Mouse (Mus musculus) limb, embryonic 10.5 days (tissue): ENCODE results near the gene Mrpl9. TPM values are rescaled to one million over a fixed set of nuclear protein-coding genes. Genes with fewer than 3 reads are reported as not detected.
A peak's percentile ranks its signal among the peaks of the same experiment; 100 is the strongest.

Source experiments
- DNase-seq: peaks from one replicate; pipeline ENCODE4 v3.0.0-alpha.2; 2017; ENCODE audit warnings: low spot score
- H3K27ac ChIP-seq: fragments of 300-500 bp; sonication (generic); 2 replicates; pipeline ENCODE4 v1.5.1; 2016; ENCODE audit warnings: mild to moderate bottlenecking
- H3K27me3 ChIP-seq: fragments of 300-500 bp; sonication (generic); 2 replicates; pipeline ENCODE4 v1.6.1; 2016; ENCODE audit warnings: low read depth, mild to moderate bottlenecking; ENCODE audit not compliant: poor library complexity, severe bottlenecking
- H3K36me3 ChIP-seq: fragments of 300-500 bp; sonication (generic); 2 replicates; pipeline ENCODE4 v1.6.1; 2016; ENCODE audit warnings: mild to moderate bottlenecking, moderate library complexity
- H3K4me1 ChIP-seq: fragments of 300-500 bp; sonication (generic); 2 replicates; pipeline ENCODE4 v1.6.1; 2016
- H3K4me3 ChIP-seq: fragments of 300-500 bp; sonication (generic); 2 replicates; pipeline ENCODE4 v1.5.1; 2016; ENCODE audit warnings: mild to moderate bottlenecking, moderate library complexity
- H3K9me3 ChIP-seq: fragments of 300-500 bp; sonication (generic); replicated peaks from 2 replicates; pipeline ENCODE4 v1.6.1; 2016; ENCODE audit warnings: mild to moderate bottlenecking
- WGBS: fragments of 180-500 bp; shearing (Covaris S2); methylation state at CpG from one replicate; pipeline ENCODE4 v1.1.7; 2016; 5-methylcytosine and 5-hydroxymethylcytosine counted together
- polyA plus RNA-seq: library from polyadenylated mRNA; unstranded; fragments of >200 nt; fragmentation: Nextera tagmentation; extraction: Ambion mirVana; gene quantifications from 2 replicates; pipeline ENCODE4 v1.2.1, GENCODE M21; 2016

Gene Mrpl9
- polyA plus RNA-seq, 1 experiment from 2014 or later = 71.0 TPM

- Histone ChIP-seq H3K9me3 (no peaks in the 10 kb centered on the region), H3K4me1 (peaks cover 38% of the 10 kb centered on the region), H3K4me3 (peak overlapping the region; percentile 43; the same call in 1 of the 2 replicates), H3K27me3 (peaks cover 8% of the 10 kb centered on the region), H3K36me3 (no peaks in the 10 kb centered on the region), H3K27ac (no peak overlapping the region; the same call in 1 of the 2 replicates)
- WGBS = 51% methylated on average over 10 of the region's 10 CpGs
- no peak for DNase-seq
Observed at GRCm38 (mm10) chr3:94473115-94473505, 30.0 kb downstream of the Mrpl9 start.

- Histone ChIP-seq H3K4me1 (peaks cover 42% of the 10 kb centered on the region), H3K27me3 (peaks cover 14% of the 10 kb centered on the region), H3K9me3 (no peaks in the 10 kb centered on the region), H3K27ac (no peak overlapping the region), H3K36me3 (no peaks in the 10 kb centered on the region), H3K4me3 (no peak overlapping the region)
- no peak for DNase-seq
- 67% methylated on average over 5 of the region's 5 CpGs for WGBS
Observed at GRCm38 (mm10) chr3:94473567-94474232, 30.6 kb downstream of the Mrpl9 start.

- Histone ChIP-seq H3K4me1 (peaks cover 57% of the 10 kb centered on the region), H3K27ac (no peak overlapping the region), H3K4me3 (no peak overlapping the region), H3K9me3 (no peaks in the 10 kb centered on the region), H3K36me3 (no peaks in the 10 kb centered on the region), H3K27me3 (peaks cover 41% of the 10 kb centered on the region)
- DNase-seq = no peak
- 44% methylated on average over 8 of the region's 8 CpGs for WGBS
Observed at GRCm38 (mm10) chr3:94476301-94477035, 33.4 kb downstream of the Mrpl9 start.

- DNase-seq = no peak
- Histone ChIP-seq H3K27ac (no peak overlapping the region), H3K9me3 (no peaks in the 10 kb centered on the region), H3K27me3 (peaks cover 48% of the 10 kb centered on the region), H3K4me1 (peaks cover 52% of the 10 kb centered on the region), H3K4me3 (no peak overlapping the region), H3K36me3 (no peaks in the 10 kb centered on the region)
- 65% methylated on average over 4 of the region's 4 CpGs for WGBS
Observed at GRCm38 (mm10) chr3:94477444-94477843, 34.3 kb downstream of the Mrpl9 start.

- WGBS = 0% methylated on average over 14 of the region's 14 CpGs
- Histone ChIP-seq H3K4me1 (peaks cover 47% of the 10 kb centered on the region), H3K4me3 (peak within 1 kb of the TSS; percentile 28; the same call in 1 of the 2 replicates), H3K27ac (no peak within 1 kb of the TSS), H3K27me3 (peaks cover 48% of the 10 kb centered on the region), H3K9me3 (no peaks in the 10 kb centered on the region), H3K36me3 (no peaks in the 10 kb centered on the region)
- peak; percentile 59 for DNase-seq
Observed at GRCm38 (mm10) chr3:94477981-94478422, 34.9 kb downstream of the Mrpl9 start, which contains the start of gene Celf3. Gene Celf3 (plus strand): TSS chr3:94478295.

- Histone ChIP-seq H3K4me3 (peak overlapping the region; percentile 28; the same call in 1 of the 2 replicates), H3K9me3 (no peaks in the 10 kb centered on the region), H3K36me3 (no peaks in the 10 kb centered on the region), H3K27ac (no peak overlapping the region), H3K4me1 (peaks cover 44% of the 10 kb centered on the region), H3K27me3 (peaks cover 48% of the 10 kb centered on the region)
- no peak for DNase-seq
- 7% methylated on average over 9 of the region's 9 CpGs for WGBS
Observed at GRCm38 (mm10) chr3:94478591-94479169, 35.6 kb downstream of the Mrpl9 start.

GRCm38 (mm10) chr3:94479564-94479963, 36.4 kb downstream of the Mrpl9 start:
- no peak overlapping the region for H3K27ac ChIP-seq
- H3K27me3 ChIP-seq = peaks cover 48% of the 10 kb centered on the region
- 6% methylated on average over 11 of the region's 11 CpGs for WGBS
- H3K36me3 ChIP-seq = no peaks in the 10 kb centered on the region
- H3K4me3 ChIP-seq = peak overlapping the region; percentile 20; the same call in 1 of the 2 replicates
- peak; percentile 63 for DNase-seq
- H3K4me1 ChIP-seq = peaks cover 53% of the 10 kb centered on the region
- no peaks in the 10 kb centered on the region for H3K9me3 ChIP-seq

- Histone ChIP-seq H3K4me1 (peaks cover 61% of the 10 kb centered on the region), H3K27ac (no peak within 1 kb of the TSS), H3K36me3 (no peaks in the 10 kb centered on the region), H3K27me3 (peaks cover 48% of the 10 kb centered on the region), H3K9me3 (no peaks in the 10 kb centered on the region), H3K4me3 (peak within 1 kb of the TSS; percentile 20; the same call in 1 of the 2 replicates)
- DNase-seq = no peak
- WGBS = 5% methylated on average over 16 of the region's 16 CpGs
Observed at GRCm38 (mm10) chr3:94480291-94480884, 37.3 kb downstream of the Mrpl9 start, which contains the start of gene Riiad1. Gene Riiad1 (minus strand): TSS chr3:94480341.

- Histone ChIP-seq H3K9me3 (no peaks in the 10 kb centered on the region), H3K36me3 (no peaks in the 10 kb centered on the region), H3K4me3 (no peak overlapping the region), H3K27ac (no peak overlapping the region), H3K4me1 (peaks cover 63% of the 10 kb centered on the region), H3K27me3 (peaks cover 48% of the 10 kb centered on the region)
- 76% methylated on average over 4 of the region's 4 CpGs for WGBS
- no peak for DNase-seq
Observed at GRCm38 (mm10) chr3:94481429-94481828, 38.3 kb downstream of the Mrpl9 start.

- 83% methylated on average over 17 of the region's 17 CpGs for WGBS
- no peak for DNase-seq
- Histone ChIP-seq H3K36me3 (no peaks in the 10 kb centered on the region), H3K27ac (no peak overlapping the region), H3K4me1 (peaks cover 59% of the 10 kb centered on the region), H3K9me3 (no peaks in the 10 kb centered on the region), H3K27me3 (peaks cover 43% of the 10 kb centered on the region), H3K4me3 (no peak overlapping the region)
Observed at GRCm38 (mm10) chr3:94482764-94483385, 39.8 kb downstream of the Mrpl9 start.

- WGBS = 23% methylated on average over 20 of the region's 20 CpGs
- Histone ChIP-seq H3K9me3 (no peaks in the 10 kb centered on the region), H3K36me3 (no peaks in the 10 kb centered on the region), H3K4me3 (no peak overlapping the region), H3K27me3 (peaks cover 32% of the 10 kb centered on the region), H3K27ac (no peak overlapping the region), H3K4me1 (peaks cover 49% of the 10 kb centered on the region)
- peak; percentile 82 for DNase-seq
Observed at GRCm38 (mm10) chr3:94483790-94484439, 40.8 kb downstream of the Mrpl9 start.

- Histone ChIP-seq H3K36me3 (0 out of 2 replicates have a peak, but pooled peaks cover 3% of the 10 kb centered on the region), H3K27ac (no peak overlapping the region), H3K4me1 (peaks cover 31% of the 10 kb centered on the region), H3K9me3 (no peaks in the 10 kb centered on the region), H3K27me3 (peaks cover 12% of the 10 kb centered on the region), H3K4me3 (no peak overlapping the region)
- no peak for DNase-seq
- WGBS = 82% methylated on average over 7 of the region's 7 CpGs
Observed at GRCm38 (mm10) chr3:94485922-94486321, 42.8 kb downstream of the Mrpl9 start.
